Mouse (Mus musculus): ENCODE data around the gene Atp8b4.
A peak's percentile ranks its signal among the peaks of the same experiment; 100 is the strongest.
"Not testable (repeated sequence)": the region's sequence is repeated elsewhere in the genome, so short reads cannot be mapped to it uniquely, and the experiment has no call there.

Gene Atp8b4

DNA sequence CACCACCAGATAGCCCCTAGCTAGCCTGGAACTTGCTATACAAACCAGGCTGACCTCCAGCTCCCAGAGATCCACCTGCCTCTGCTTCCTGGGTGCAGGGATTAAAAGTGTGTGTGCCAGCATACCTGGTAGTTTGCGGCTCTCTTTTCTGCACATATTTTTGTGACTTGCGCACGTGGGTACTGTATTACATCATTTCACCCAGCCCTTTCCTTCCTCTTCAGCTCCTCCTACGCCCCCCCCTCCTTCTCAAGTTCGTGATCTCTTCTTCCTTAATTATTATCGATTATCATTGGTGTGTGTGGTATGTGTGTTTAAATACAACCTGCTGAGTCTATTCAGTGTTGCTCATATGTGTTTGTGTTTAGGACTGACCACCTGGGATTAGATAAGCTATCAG, at the start of gene Atp8b4:
Atp8b4 (minus strand) TSS at position 154 of the 400 bp plus-strand sequence.
- DNase-seq, result no peak

DNA sequence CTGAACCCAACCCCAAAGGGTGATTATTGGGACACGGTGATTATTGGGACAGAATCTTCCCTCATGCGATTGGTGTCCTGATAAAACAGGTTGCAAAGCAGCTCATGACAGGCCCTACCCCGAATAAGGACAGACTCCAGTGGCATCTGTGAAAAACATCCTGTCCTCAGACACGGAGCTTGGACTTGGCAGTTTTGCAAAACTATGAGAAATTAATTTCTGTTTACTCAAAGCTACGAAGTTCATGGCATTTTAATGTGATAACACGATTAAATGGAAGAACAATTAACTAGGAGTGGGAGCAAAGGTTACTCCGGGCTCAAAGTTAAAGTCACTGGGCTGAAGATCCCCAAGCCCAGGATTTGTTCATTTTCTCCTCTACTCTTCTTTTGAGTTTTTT, 49.2 kb upstream of the Atp8b4 start:
- DNase-seq, result no peak

DNA sequence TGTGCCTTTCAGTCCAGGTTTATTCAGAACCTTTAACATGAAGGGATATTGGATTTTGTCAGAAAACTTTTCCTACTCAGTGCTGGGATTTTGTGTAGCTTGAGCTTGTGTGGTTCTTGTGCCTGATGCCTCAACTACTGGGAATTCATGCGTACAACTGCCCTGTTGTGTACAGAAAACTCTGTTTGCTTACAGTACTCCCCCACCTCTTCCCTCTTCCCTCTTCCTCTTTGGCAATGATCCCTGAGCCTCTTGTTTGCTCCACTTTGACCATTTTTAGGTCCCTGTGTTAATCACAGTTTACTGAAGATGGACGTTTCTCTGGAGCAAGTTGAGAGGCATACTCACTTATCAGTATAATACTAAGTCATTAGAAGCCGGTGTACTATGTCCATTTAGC, 45.9 kb upstream of the Atp8b4 start:
- DNase-seq, result no peak

- DNase-seq, result no peak
Measured at GRCm38 (mm10) chr2:126545297-126545696, 44.8 kb upstream of the Atp8b4 start.

DNA sequence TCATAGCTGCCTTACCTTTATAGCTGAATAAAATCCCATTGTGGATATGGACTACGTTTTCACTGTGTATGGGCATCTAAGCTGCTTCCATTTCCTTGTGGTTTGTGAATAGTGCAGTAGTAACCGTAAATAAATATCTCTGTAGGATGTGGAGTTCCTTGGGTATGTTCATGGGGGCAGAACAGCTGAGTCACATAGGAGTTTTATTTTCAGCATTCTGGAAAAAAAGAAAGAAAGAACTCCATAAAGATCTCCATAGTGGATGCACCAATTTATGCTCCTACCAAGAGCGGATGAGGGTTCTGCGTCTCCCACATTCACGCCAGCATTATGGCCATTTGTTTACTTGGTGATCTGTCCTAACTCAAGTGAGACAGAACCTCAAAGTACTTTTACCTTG, 41.7 kb upstream of the Atp8b4 start:
- no peak for DNase-seq

DNA sequence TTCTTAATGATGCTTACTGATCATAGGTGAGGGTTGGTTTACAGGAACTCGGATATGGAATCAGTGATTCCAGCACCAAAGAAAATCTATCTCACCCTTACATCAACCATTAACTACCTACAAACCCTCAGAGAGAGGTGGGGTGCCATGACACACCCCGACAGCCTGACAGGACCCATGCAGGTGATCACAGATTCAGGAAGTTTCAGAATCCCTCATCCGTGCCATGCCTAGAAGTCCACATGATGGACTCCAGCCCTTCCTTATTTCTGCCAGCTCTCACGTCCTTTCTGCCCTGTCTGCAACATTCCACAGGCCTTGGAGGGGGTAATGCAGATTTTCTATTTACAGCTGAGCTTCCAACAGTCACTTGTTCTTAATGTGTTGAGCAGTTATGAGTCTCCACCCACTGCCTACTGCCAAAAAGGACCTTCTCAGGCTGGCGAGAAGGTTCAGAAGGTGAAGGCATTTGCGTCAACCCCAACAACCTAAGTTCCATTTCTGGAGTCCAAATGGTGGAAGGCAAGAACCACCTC, 40.0 kb upstream of the Atp8b4 start:
- no peak for DNase-seq

- no peak for DNase-seq
Measured at GRCm38 (mm10) chr2:126537654-126538053, 37.2 kb upstream of the Atp8b4 start.

DNA sequence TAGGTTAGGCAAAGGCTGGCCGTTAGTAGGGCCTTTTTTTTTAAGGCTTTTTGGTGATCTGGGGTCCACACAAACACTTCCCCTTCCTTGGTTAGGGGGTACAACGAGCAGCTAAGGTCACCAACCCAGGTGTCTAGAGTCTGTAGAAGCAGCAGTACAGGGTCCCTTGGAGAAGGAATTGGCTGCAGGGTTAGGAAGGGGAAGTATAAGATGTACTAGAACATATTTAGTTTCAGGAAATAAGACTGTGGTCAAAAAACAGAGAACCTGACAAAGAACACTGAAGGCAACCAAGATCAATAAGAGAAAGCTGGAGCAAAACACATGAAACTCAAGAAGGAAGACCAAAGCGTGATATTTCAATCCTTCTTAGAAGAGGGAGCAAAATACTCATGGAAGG, 30.1 kb upstream of the Atp8b4 start:
- no peak for DNase-seq

DNA sequence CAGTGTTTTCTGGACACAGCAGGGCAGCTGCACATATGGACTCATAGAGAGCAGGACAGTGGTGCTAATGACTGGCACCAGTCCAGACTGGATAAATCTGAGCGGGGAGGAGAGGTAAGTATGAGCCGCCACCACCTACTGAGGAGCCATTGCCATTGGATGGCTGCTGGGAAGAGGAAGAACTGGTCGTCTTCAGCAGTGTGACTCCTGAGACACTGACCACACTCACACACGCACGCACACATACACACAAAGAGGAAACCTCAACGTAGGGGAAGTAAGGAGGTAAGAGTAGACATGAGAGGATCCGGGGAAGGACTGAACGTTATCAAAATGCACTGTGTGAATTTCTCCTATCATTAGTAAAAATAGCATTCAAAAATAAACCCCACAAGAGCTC, 27.0 kb upstream of the Atp8b4 start:
- no peak for DNase-seq

GRCm38 (mm10) chr2:126524271-126524670, 23.8 kb upstream of the Atp8b4 start:
- no peak for DNase-seq

GRCm38 (mm10) chr2:126523101-126523745, 22.7 kb upstream of the Atp8b4 start:
- DNase-seq, result not testable (repeated sequence)

DNA sequence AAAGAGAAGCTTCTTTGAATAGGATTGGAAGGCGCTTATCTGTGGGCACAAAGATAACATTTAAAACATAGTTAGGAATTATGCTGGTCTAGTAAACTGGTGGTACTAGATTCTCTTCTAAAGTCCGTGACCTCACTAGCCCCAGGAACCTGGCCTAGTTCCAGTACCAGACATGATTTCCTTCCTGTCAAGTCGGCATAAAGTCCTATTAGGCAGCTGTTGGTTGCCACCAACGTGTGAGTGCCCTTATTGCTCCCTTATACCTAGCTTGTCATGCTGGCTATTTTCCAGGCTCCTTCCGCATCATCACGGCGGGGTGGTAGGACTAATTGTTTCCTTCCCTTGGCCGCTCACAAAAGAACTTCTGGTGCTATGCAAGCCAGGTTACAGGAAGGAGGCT, 21.6 kb upstream of the Atp8b4 start:
- DNase-seq, result no peak

- no peak for DNase-seq
Measured at GRCm38 (mm10) chr2:126521471-126521870, 21.0 kb upstream of the Atp8b4 start.

- DNase-seq, result no peak
Measured at GRCm38 (mm10) chr2:126520828-126521227, 20.4 kb upstream of the Atp8b4 start.

DNA sequence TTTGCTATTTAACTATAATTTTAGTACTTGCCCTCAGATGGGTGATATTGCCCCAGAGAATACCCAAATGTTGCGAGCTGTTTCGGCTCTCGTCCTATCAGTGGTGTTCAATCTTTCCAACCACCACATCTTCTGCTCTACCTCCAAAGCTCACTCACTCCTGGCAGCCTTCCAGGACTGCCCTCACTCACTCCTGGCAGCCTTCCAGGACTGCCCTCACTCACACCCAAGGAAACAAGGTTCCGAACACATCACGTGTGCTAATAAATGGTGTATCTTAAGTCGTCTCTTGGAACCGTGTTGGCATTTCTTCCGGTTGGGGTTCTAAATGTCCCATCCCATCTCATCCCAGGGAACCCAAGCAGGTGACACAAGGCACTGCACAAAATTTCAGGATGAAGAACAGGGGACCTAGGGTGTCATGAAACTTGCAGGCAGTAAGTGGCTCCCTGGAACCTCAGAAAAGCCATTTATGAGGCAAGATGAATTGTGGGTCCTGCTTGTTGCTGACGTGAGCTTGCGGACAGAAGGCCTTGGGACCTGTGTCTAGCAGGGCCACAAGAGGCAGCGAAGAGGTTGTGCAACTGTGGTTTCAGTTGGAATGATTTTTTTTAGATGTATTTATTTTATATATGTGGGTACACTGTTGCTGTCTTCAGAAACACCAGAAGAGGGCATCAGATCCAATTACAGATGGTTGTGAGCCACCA, 19.6 kb upstream of the Atp8b4 start:
- peak in 1 of 2 experiments; percentile 7 for DNase-seq

- DNase-seq, result no peak
Measured at GRCm38 (mm10) chr2:126515069-126515826, 14.8 kb upstream of the Atp8b4 start.

DNA sequence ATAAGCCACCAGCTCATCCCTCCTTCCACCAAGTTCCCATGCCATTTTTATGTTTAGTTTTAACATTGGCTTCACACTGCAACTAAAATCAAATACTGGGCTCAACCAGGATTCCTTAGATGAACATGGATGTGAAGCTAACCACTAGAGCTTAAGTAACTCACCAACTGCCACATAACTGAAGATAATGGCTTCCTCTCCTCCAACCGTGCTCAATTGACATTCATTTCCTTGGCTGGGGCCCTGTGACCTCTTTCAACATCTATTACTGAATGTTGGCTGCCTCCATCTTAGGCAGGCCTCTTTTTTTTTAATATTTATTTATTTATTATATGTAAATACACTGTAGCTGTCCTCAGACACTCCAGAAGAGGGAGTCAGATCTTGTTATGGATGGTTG, 7.8 kb upstream of the Atp8b4 start:
- no peak for DNase-seq

- DNase-seq, result no peak
Measured at GRCm38 (mm10) chr2:126507477-126507876, 7.0 kb upstream of the Atp8b4 start.

GRCm38 (mm10) chr2:126505156-126505555, 4.7 kb upstream of the Atp8b4 start:
- DNase-seq, result no peak

DNA sequence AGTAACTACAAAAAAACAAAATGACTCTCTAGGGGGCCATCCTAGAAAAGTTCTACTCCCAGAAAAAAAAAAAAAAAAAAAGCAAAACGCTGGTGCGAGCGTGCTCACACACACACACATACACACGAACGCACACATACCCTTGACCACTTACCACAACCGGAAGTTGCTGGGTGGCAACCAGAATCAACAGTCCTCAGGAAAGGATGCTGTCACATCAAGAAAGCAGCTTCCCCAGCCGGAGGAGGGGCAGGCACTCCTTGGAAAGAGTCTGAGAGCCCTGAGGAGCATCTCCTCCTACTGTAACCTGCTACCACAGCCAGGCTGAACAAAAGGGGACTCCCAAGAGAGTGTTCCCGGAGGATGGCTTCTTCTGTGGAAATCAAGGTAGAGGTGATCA, 744 bp downstream of the Atp8b4 start:
- no peak for DNase-seq

GRCm38 (mm10) chr2:126498761-126499452, 1.6 kb downstream of the Atp8b4 start:
- no peak for DNase-seq

- DNase-seq, result no peak
Measured at GRCm38 (mm10) chr2:126496838-126497237, 3.6 kb downstream of the Atp8b4 start.

All from cerebellum, postnatal 36 days (tissue).